Mouse (Mus musculus) lung, embryonic 14.5 days (tissue): ENCODE results near the gene Bcas3. TPM values are rescaled to one million over a fixed set of nuclear protein-coding genes. Genes with fewer than 3 reads are reported as not detected.

ENCODE experiments used
- ATAC-seq: fragments of 200-750 bp; cut with Nextera tagmentation; 2 replicates; pipeline ENCODE4 v1.8.0; 2017; ENCODE audit warnings: mild to moderate bottlenecking, moderate TSS enrichment, moderate library complexity; ENCODE audit not compliant: insufficient read depth
- DNase-seq: peaks from one replicate; pipeline ENCODE4 v3.0.0-alpha.2; 2015
- H3K27ac ChIP-seq: fragments of 300-500 bp; sonication (generic); 2 replicates; pipeline ENCODE4 v1.5.1; 2014; ENCODE audit warnings: low read depth, mild to moderate bottlenecking, moderate library complexity
- H3K27me3 ChIP-seq: fragments of 300-500 bp; sonication (generic); 2 replicates; pipeline ENCODE4 v1.6.1; 2014; ENCODE audit warnings: low read length, control low read depth; ENCODE audit not compliant: insufficient read depth
- H3K36me3 ChIP-seq: fragments of 300-500 bp; sonication (generic); 2 replicates; pipeline ENCODE4 v1.6.1; 2014; ENCODE audit warnings: control low read depth; ENCODE audit not compliant: insufficient read depth
- H3K4me1 ChIP-seq: fragments of 300-500 bp; sonication (generic); 2 replicates; pipeline ENCODE4 v1.6.1; 2014; ENCODE audit warnings: antibody characterized with exemption, control low read depth; ENCODE audit not compliant: insufficient read depth
- H3K4me2 ChIP-seq: fragments of 300-500 bp; sonication (generic); 2 replicates; pipeline ENCODE4 v1.6.1; 2014; ENCODE audit warnings: mild to moderate bottlenecking
- H3K4me3 ChIP-seq: fragments of 300-500 bp; sonication (generic); 2 replicates; pipeline ENCODE4 v1.5.1; 2014; ENCODE audit warnings: low read depth, low read length
- H3K9ac ChIP-seq: fragments of 300-500 bp; sonication (generic); 2 replicates; pipeline ENCODE4 v1.6.1; 2014
- H3K9me3 ChIP-seq: fragments of 300-500 bp; sonication (generic); 2 replicates; pipeline ENCODE4 v1.6.1; 2016; ENCODE audit warnings: low read depth, low read length, control low read depth
- CTCF ChIP-seq: IDR thresholded peaks from 2 replicates; pipeline ENCODE4 v1.5.1; 2016; ENCODE audit warnings: antibody characterized with exemption, low read depth
- WGBS: fragments of 180-500 bp; shearing (Covaris S2); extraction: QIAGEN DNeasy Blood & Tissue Kit; methylation state at CpG from one replicate; pipeline ENCODE4 v1.1.7; 2014; 5-methylcytosine and 5-hydroxymethylcytosine counted together
- polyA plus RNA-seq: library from polyadenylated mRNA; unstranded; fragments of >200 nt; fragmentation: Nextera tagmentation; extraction: Ambion mirVana; gene quantifications from 2 replicates; pipeline ENCODE4 v1.2.1, GENCODE M21; 2014

The Bcas3 gene
- polyA plus RNA-seq, 1 experiment from 2014 or later: 35.0 TPM

DNA sequence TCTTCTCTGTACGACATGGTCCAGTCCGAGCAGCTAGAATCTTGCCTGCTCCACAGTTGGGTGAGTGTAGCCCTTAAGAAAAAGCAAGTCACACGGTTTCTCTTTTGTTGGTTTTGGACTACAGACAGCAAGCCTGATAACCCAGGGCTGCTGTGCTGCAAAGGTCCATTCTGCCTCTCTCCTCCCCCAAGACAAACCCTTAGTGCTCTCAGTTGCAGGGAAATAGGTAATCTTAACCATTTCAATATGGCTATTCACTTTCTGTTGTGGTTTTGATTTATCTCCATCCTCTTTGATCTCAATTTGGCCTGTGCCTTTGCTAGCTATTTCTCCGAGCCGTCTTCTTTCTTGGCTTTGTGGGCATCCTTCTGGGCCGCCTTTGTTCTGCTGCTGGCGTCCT, 42.4 kb downstream of the Bcas3 start:
- no peaks in the 10 kb centered on the region for H3K9me3 ChIP-seq
- H3K27me3 ChIP-seq: no peaks in the 10 kb centered on the region
- H3K36me3 ChIP-seq: no peaks in the 10 kb centered on the region
- no peak overlapping the region for H3K4me3 ChIP-seq
- H3K4me2 ChIP-seq: no peak overlapping the region
- 57% methylated on average over 7 of the region's 7 CpGs for WGBS
- peak overlapping the region; percentile 70 for H3K27ac ChIP-seq
- H3K4me1 ChIP-seq: no peaks in the 10 kb centered on the region
- no peak overlapping the region for H3K9ac ChIP-seq
- ATAC-seq (no peak), DNase-seq (no peak)
- no peak for TF ChIP-seq CTCF

DNA sequence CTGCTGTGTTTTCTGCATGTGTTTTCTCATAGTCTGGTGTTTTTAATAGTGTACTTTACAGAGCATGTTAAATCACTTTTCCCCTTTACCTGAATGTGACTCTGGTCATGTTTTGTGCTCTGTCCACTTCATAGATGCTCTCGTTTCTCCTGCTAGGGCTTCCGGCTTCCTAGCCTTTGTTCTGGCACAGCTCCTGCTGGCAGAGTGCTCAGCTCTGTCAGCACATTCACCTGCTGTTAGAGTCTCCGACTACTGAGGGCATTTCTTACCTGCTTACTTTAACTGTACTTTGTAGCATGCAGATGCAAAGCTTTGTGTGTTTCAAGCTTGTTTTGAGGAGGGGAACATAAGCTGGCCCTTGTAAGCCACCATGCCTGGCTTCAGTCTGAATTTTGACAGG, 53.6 kb downstream of the Bcas3 start:
- no peak for ATAC-seq
- WGBS: 73% methylated on average over 3 of the region's 3 CpGs
- no peaks in the 10 kb centered on the region for H3K27me3 ChIP-seq

DNA sequence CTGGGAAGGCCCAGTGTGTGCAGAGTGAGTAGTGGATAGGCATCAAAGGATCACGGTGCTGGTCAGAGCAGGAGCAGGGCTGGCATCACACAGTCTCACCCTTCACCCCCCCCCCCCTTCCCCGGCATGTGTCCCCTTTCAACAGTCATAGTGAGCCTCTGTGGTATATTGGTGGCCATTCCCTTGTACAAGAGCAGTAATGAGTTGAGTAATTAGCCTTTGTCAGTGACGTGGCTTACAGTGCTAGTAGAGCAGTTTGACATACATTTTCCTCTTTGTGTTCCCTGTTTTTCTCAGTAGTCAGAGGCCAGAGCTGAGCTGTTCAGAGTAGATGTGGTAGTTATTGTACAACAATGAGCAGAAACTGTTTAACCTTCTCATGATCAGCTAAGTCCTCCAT, 54.7 kb downstream of the Bcas3 start:
- H3K9me3 ChIP-seq: no peaks in the 10 kb centered on the region
- DNase-seq (no peak), ATAC-seq (no peak)
- H3K4me3 ChIP-seq: no peak overlapping the region
- H3K4me1 ChIP-seq: peaks cover 5% of the 10 kb centered on the region; the same call in 1 of the 2 replicates
- no peak for TF ChIP-seq CTCF
- H3K27ac ChIP-seq: no peak overlapping the region
- no peaks in the 10 kb centered on the region for H3K27me3 ChIP-seq
- H3K36me3 ChIP-seq: no peaks in the 10 kb centered on the region
- H3K4me2 ChIP-seq: no peak overlapping the region
- H3K9ac ChIP-seq: no peak overlapping the region
- 73% methylated on average over 3 of the region's 3 CpGs for WGBS

More for the DNA sequence above, 53.6 kb downstream of the Bcas3 start:
- H3K4me1 ChIP-seq: peaks cover 5% of the 10 kb centered on the region; the same call in 1 of the 2 replicates
- no peak overlapping the region for H3K9ac ChIP-seq
- H3K9me3 ChIP-seq: no peaks in the 10 kb centered on the region
- no peak overlapping the region for H3K4me2 ChIP-seq
- H3K27ac ChIP-seq: no peak overlapping the region
- TF ChIP-seq CTCF: no peak
- H3K4me3 ChIP-seq: no peak overlapping the region
- no peaks in the 10 kb centered on the region for H3K36me3 ChIP-seq
- no peak for DNase-seq

DNA sequence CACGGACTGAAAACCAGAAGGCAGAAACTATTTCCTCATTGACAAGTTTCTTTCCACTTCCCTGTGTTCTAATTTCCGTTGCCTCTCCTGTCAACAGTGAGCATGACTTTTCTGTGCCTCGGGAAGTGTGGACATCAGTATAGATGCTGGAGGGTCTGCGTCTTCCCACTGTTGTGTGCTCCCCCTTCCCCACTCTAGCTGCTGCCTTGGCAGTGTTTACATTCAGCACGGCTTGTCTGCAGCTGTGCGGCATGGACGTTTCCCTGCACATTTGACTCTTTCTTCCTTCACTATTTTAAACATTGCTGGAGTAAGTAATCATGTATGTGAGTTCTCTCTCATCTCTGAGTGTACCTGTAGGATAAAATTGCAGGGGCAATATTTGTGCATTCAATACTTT, 59.4 kb downstream of the Bcas3 start:
- ATAC-seq (peak; percentile 66), DNase-seq (peak; percentile 68)
- no peaks in the 10 kb centered on the region for H3K36me3 ChIP-seq
- peak overlapping the region; percentile 49 for H3K4me2 ChIP-seq
- H3K9me3 ChIP-seq: no peaks in the 10 kb centered on the region
- H3K4me1 ChIP-seq: peaks cover 5% of the 10 kb centered on the region; the same call in 1 of the 2 replicates
- TF ChIP-seq CTCF: no peak
- no peak overlapping the region for H3K9ac ChIP-seq
- 14% methylated on average over 7 of the region's 7 CpGs for WGBS
- no peak overlapping the region for H3K4me3 ChIP-seq
- peak overlapping the region; percentile 76 for H3K27ac ChIP-seq
- no peaks in the 10 kb centered on the region for H3K27me3 ChIP-seq

DNA sequence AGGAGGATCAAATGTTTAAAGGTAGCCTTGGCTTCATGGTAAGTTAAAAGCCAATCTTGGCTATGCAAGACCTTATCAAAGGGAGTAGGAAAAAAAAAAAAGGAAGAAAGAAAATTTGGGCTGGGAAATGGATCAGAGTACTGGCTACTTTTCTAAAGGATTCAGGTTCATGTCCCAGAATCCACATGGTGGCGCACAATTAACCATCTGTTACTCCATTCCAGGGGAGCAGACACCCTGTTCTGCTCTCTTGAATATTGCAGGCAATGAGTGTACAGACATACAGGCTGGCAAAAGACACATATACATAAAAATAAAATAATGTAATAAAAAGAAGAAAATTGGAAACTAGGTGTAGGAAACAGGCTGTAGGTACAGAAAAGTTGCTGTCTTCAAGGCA, 61.5 kb downstream of the Bcas3 start:
- Histone ChIP-seq H3K4me3 (no peak overlapping the region), H3K9me3 (no peaks in the 10 kb centered on the region), H3K9ac (no peak overlapping the region), H3K4me1 (peaks cover 5% of the 10 kb centered on the region; the same call in 1 of the 2 replicates), H3K27ac (no peak overlapping the region), H3K36me3 (no peaks in the 10 kb centered on the region), H3K4me2 (no peak overlapping the region), H3K27me3 (no peaks in the 10 kb centered on the region)
- no peak for TF ChIP-seq CTCF
- DNase-seq (no peak), ATAC-seq (no peak)
- 91% methylated on average over 1 of the region's 1 CpGs for WGBS

DNA sequence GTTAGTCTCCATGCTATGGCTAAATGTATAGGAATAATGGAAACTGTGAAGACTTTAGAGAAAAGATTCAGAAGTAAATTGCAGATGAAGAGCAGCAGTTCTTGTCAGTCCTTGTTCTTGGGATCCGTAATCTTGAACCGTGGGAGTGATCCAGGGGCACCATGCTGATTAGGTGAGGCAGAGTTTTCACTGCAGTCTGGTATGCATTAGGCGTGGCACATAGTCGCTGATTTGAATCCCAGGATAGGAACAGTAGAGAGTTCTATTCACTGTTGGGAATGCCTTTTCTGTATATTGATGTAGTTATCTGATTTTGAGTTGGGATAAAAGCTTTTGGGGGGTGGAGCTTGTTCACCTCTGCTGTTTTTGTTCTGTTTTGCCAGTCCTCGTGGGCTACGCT, 74.4 kb downstream of the Bcas3 start:
- peak overlapping the region; percentile 39; the same call in 1 of the 2 replicates for H3K27ac ChIP-seq
- WGBS: 58% methylated on average over 6 of the region's 6 CpGs
- ATAC-seq: no peak

DNA sequence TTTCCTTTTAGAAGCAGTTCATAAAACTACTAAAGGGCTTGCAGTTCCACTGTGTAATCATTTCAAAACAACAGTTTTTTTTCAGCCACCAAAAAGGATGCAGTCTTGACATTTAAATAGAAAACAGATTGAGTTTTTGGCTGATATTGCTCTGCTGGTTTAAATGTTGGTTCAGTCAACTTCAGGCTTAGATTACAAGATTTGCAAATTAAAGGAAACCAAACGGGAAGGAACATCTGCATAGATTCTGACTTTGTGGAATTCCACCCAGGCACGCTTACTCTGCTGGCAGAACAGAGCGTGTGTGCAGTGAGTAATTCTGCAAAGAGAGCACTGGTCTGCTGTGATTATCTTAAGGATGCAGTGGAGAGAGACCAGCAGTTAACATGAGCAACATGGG, 75.3 kb downstream of the Bcas3 start:
- no peaks in the 10 kb centered on the region for H3K36me3 ChIP-seq
- WGBS: 18% methylated on average over 3 of the region's 3 CpGs
- no peak for TF ChIP-seq CTCF
- no peak overlapping the region for H3K9ac ChIP-seq
- DNase-seq (peak; percentile 63), ATAC-seq (no peak; the same call in 1 of the 2 replicates)
- H3K4me2 ChIP-seq: no peak overlapping the region
- no peaks in the 10 kb centered on the region for H3K27me3 ChIP-seq
- peak overlapping the region; percentile 39 for H3K27ac ChIP-seq
- H3K4me3 ChIP-seq: no peak overlapping the region
- H3K9me3 ChIP-seq: no peaks in the 10 kb centered on the region
- H3K4me1 ChIP-seq: peaks cover 5% of the 10 kb centered on the region; the same call in 1 of the 2 replicates

More for the DNA sequence above, 74.4 kb downstream of the Bcas3 start:
- H3K9ac ChIP-seq: no peak overlapping the region
- no peak overlapping the region for H3K4me3 ChIP-seq
- H3K27me3 ChIP-seq: no peaks in the 10 kb centered on the region
- no peak for TF ChIP-seq CTCF
- no peaks in the 10 kb centered on the region for H3K9me3 ChIP-seq
- no peaks in the 10 kb centered on the region for H3K36me3 ChIP-seq
- no peak for DNase-seq
- H3K4me1 ChIP-seq: peaks cover 5% of the 10 kb centered on the region; the same call in 1 of the 2 replicates
- no peak overlapping the region for H3K4me2 ChIP-seq
